In the genomic region with DNA sequence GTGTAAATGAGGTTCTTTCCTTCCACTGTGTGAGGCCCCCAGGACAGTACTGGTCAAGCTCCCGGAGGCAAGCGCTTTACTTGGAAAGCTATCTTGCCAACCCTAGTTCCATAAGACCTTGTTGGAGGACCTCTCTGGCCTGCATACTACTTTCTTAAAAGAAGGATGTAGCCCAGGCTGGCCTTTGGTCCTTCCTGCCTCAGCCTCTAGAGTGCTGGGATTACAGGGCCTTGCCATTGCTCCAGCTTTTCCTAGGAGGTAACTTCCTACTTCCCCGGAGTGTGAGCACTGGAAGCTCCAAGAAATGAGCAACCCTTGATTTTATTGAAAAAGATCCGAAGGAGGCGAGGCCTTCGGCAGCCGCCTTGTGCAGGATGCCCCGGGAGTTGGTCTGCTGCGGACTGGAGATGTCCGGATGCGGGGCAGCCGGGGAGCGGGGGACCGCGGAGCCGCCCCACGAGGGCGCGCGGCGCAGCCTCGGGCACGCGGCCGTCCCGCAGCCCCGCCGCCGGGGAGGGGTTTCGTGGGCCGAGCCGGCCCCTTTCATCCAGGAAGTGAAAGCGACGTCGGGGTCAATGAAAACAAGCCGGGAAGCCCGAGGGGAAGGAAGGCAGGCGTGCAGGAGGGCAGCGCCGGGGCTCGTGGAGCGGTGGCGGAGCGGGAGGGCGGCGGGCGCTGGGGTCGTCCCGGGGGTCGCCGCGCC, we compare ENCODE assay signal across 1 mouse cellular context.
TF ChIP-seq lines count a peak whose summit lies in the region.

A gene (plus strand): TSS at position 557 of the 703 bp plus-strand sequence.

TF ChIP-seq in MEL, 35 proteins besides CTCF, POLR2A, EP300 and RAD21 (continued from another document):
- no peak for TF ChIP-seq CHD2 (IDR thresholded peaks at IDR 0.05; ENCODE audit: low read length)
